Mouse (Mus musculus): Measurements from ENCODE around the gene Trap1. TPM values are rescaled to one million over a fixed set of nuclear protein-coding genes. Genes with fewer than 3 reads are reported as not detected.
"Not testable (repeated sequence)": the region's sequence is repeated elsewhere in the genome, so short reads cannot be mapped to it uniquely, and the experiment has no call there.

Trap1 gene
- 49.3 and 49.7 TPM in 2 replicates for polyA plus RNA-seq (2015; fragmentation: Nextera tagmentation; extraction: Ambion mirVana)

- Histone ChIP-seq H3K27ac (replicated peaks) (peak within 1 kb of the TSS; percentile 89), H3K27me3 (no peaks in the 10 kb centered on the region), H3K9ac (peak within 1 kb of the TSS; percentile 85), H3K9me3 (no peaks in the 10 kb centered on the region), H3K36me3 (peaks cover 12% of the 10 kb centered on the region), H3K4me2 (peak within 1 kb of the TSS; percentile 82), H3K4me3 (peak within 1 kb of the TSS; percentile 72), H3K4me1 (replicated peaks) (peaks cover 17% of the 10 kb centered on the region)
- peak; percentile 97 for ATAC-seq (ENCODE audit: low read depth)
- WGBS = under 1% methylated on average over 58 of the region's 58 CpGs
Measured at GRCm38 (mm10) chr16:4077384-4078061, at the start of gene Trap1. TSS of gene Trap1 (minus strand) at chr16:4077827.

DNA sequence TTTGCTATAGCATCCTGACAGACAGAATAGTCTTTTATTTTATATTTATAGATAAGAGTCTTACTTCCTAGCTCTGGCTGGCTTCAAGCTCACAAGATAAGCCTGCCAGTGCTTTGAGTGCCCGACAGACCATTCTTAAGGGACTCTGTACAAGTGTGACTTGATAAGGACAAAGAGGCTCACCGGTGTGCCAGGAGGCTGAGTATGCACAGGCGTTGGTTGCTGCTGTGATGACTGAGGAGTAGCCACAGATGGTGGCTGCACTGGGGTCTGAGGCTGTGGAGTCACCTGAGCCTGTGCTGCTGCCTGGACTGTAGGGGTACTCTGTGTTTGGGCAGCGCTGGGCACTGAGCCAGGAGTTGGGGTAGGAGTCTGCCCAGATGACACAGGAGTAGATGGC is 39.4 kb upstream of the Trap1 start:
- no peak for ATAC-seq (ENCODE audit: low read depth)
- Histone ChIP-seq H3K36me3 (peaks cover 90% of the 10 kb centered on the region), H3K4me1 (replicated peaks) (no peaks in the 10 kb centered on the region), H3K9me3 (no peaks in the 10 kb centered on the region), H3K9ac (no peak overlapping the region), H3K27ac (replicated peaks) (no peak overlapping the region), H3K4me3 (no peak overlapping the region), H3K4me2 (no peak overlapping the region), H3K27me3 (no peaks in the 10 kb centered on the region)
- 92% methylated on average over 4 of the region's 4 CpGs for WGBS

GRCm38 (mm10) chr16:4100374-4100773 is 22.7 kb upstream of the Trap1 start:
- Histone ChIP-seq H3K27ac (replicated peaks) (no peak overlapping the region), H3K4me3 (no peak overlapping the region), H3K27me3 (no peaks in the 10 kb centered on the region), H3K36me3 (peaks cover 57% of the 10 kb centered on the region), H3K4me1 (replicated peaks) (no peaks in the 10 kb centered on the region), H3K9ac (no peak overlapping the region), H3K9me3 (no peaks in the 10 kb centered on the region), H3K4me2 (no peak overlapping the region)
- ATAC-seq (ENCODE audit: low read depth) = no peak
- WGBS = 95% methylated on average over 2 of the region's 2 CpGs

- H3K4me2 ChIP-seq = no peak overlapping the region
- no peaks in the 10 kb centered on the region for H3K4me1 ChIP-seq (replicated peaks)
- no peaks in the 10 kb centered on the region for H3K9me3 ChIP-seq
- H3K9ac ChIP-seq = no peak overlapping the region
- WGBS = 97% methylated on average over 1 of the region's 1 CpGs
- no peak overlapping the region for H3K4me3 ChIP-seq
- H3K36me3 ChIP-seq = peaks cover 80% of the 10 kb centered on the region
- ATAC-seq (ENCODE audit: low read depth) = no peak
- H3K27ac ChIP-seq (replicated peaks) = no peak overlapping the region
- H3K27me3 ChIP-seq = no peaks in the 10 kb centered on the region
Measured at GRCm38 (mm10) chr16:4097521-4097920, 19.9 kb upstream of the Trap1 start.

DNA sequence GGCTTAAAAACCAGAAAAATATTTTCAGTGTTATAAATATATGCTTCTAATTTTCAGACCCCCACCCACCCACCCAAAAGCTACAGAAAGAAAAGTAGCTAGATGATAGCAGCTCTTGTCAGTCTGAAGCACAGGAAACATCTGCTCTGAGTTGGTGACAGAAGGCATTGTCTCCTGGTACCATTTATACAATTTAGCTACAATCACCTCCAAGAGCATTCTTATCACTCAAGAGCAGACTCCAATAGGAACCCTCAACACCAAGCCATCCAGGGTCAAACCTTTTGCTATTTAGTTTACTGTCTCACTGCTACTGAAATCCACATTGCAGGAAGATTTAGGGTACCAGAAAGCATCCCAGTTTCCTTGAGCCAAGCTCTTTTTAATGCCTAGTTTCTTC is 19.3 kb upstream of the Trap1 start:
- Histone ChIP-seq H3K27me3 (no peaks in the 10 kb centered on the region), H3K4me2 (no peak overlapping the region), H3K27ac (replicated peaks) (no peak overlapping the region), H3K9me3 (no peaks in the 10 kb centered on the region), H3K4me3 (no peak overlapping the region), H3K9ac (no peak overlapping the region), H3K4me1 (replicated peaks) (no peaks in the 10 kb centered on the region), H3K36me3 (peaks cover 84% of the 10 kb centered on the region)
- no peak for ATAC-seq (ENCODE audit: low read depth)

DNA sequence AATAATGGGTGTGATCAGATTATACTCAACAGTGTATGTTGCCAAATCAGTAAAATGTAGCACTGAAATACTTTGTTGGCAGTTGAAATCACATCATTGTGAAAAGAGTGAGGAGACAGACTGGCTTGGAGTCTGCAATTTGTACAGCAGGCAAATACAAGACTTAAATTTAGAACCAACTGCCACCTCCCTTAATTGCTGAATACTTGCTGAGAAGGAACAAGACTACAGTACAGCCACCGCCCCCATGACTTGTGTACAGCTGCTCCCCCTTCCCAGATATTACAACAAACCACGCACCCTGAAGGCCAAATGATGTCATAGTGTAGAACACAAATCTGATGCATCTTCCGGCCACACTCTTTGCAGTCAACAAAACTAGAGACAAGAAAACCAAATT is 18.5 kb upstream of the Trap1 start:
- H3K27me3 ChIP-seq = no peaks in the 10 kb centered on the region
- peaks cover 85% of the 10 kb centered on the region for H3K36me3 ChIP-seq
- H3K27ac ChIP-seq (replicated peaks) = no peak overlapping the region
- H3K9me3 ChIP-seq = no peaks in the 10 kb centered on the region
- no peak overlapping the region for H3K4me3 ChIP-seq
- ATAC-seq (ENCODE audit: low read depth) = no peak
- no peak overlapping the region for H3K9ac ChIP-seq
- H3K4me2 ChIP-seq = no peak overlapping the region
- no peaks in the 10 kb centered on the region for H3K4me1 ChIP-seq (replicated peaks)
- WGBS = 90% methylated on average over 3 of the region's 3 CpGs

- 93% methylated on average over 8 of the region's 8 CpGs for WGBS
- no peak overlapping the region for H3K9ac ChIP-seq
- no peaks in the 10 kb centered on the region for H3K9me3 ChIP-seq
- H3K4me2 ChIP-seq = no peak overlapping the region
- H3K4me3 ChIP-seq = no peak overlapping the region
- no peak overlapping the region for H3K27ac ChIP-seq (replicated peaks)
- no peaks in the 10 kb centered on the region for H3K27me3 ChIP-seq
- no peak for ATAC-seq (ENCODE audit: low read depth)
- H3K36me3 ChIP-seq = peaks cover 90% of the 10 kb centered on the region
- H3K4me1 ChIP-seq (replicated peaks) = no peaks in the 10 kb centered on the region
Measured at GRCm38 (mm10) chr16:4087214-4087913, 9.7 kb upstream of the Trap1 start.

- 95% methylated on average over 9 of the region's 9 CpGs for WGBS
- Histone ChIP-seq H3K27ac (replicated peaks) (no peak overlapping the region), H3K4me2 (no peak overlapping the region), H3K4me3 (no peak overlapping the region), H3K9me3 (no peaks in the 10 kb centered on the region), H3K36me3 (peaks cover 86% of the 10 kb centered on the region), H3K9ac (no peak overlapping the region), H3K4me1 (replicated peaks) (no peaks in the 10 kb centered on the region), H3K27me3 (no peaks in the 10 kb centered on the region)
- no peak; the same call in 1 of the 2 replicates for ATAC-seq (ENCODE audit: low read depth)
Measured at GRCm38 (mm10) chr16:4085851-4086387, 8.3 kb upstream of the Trap1 start.

DNA sequence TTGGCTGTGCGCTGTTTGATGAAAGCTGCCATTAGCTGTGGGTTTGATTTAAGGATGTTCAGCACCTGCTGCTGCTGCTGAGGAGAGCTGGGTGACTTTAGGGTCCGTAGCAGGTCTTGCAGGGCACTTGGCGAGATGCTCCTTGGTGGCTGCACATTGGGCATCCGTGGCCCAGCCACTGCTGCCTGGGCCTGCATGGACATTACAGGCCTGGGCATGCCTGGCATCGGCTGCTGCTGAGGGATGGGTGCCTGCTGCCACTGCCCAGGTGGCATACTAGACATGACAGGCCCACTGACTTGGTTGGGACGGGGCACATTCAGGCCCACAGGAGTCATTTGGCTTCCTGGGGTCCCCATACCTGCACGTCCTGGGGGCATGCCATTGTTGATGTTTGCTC is 7.4 kb upstream of the Trap1 start:
- peaks cover 77% of the 10 kb centered on the region for H3K36me3 ChIP-seq
- 94% methylated on average over 7 of the region's 7 CpGs for WGBS
- no peaks in the 10 kb centered on the region for H3K27me3 ChIP-seq
- H3K4me2 ChIP-seq = no peak overlapping the region
- H3K4me1 ChIP-seq (replicated peaks) = no peaks in the 10 kb centered on the region
- no peak overlapping the region for H3K27ac ChIP-seq (replicated peaks)
- no peak overlapping the region for H3K4me3 ChIP-seq
- H3K9ac ChIP-seq = no peak overlapping the region
- ATAC-seq (ENCODE audit: low read depth) = no peak
- no peaks in the 10 kb centered on the region for H3K9me3 ChIP-seq

DNA sequence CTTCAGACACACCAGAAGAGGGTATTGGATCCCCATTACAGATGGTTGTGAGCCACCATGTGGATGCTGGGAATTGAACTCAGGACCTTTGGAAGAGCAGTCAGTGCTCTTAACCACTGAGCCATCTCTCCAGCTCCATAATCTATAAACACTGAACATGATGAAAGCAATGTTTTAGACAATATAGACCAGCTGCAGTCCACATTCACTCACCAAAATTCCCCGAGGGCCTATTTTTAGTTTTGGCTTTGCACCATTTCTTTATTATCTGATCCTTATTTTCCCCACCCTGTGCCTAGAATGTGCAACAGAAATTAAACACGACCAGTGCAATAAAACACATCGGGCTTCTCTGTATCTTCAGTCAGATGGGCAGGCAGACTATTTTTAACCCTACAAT is 2.8 kb upstream of the Trap1 start:
- WGBS = 72% methylated on average over 3 of the region's 3 CpGs
- H3K36me3 ChIP-seq = peaks cover 31% of the 10 kb centered on the region
- H3K4me1 ChIP-seq (replicated peaks) = peaks cover 17% of the 10 kb centered on the region
- not testable (repeated sequence) for H3K9ac ChIP-seq; H3K9me3 ChIP-seq; H3K27ac ChIP-seq (replicated peaks); H3K27me3 ChIP-seq; H3K4me3 ChIP-seq; H3K4me2 ChIP-seq; ATAC-seq (ENCODE audit: low read depth)

GRCm38 (mm10) chr16:4079656-4080055 is 2.0 kb upstream of the Trap1 start:
- ATAC-seq (ENCODE audit: low read depth) = no peak

GRCm38 (mm10) chr16:4078302-4078701 is 675 bp upstream of the Trap1 start:
- Histone ChIP-seq H3K36me3 (peaks cover 15% of the 10 kb centered on the region), H3K4me3 (peak overlapping the region; percentile 72), H3K9ac (peak overlapping the region; percentile 85; the same call in 1 of the 2 replicates), H3K4me1 (replicated peaks) (peaks cover 17% of the 10 kb centered on the region), H3K4me2 (peak overlapping the region; percentile 82)
- WGBS = 77% methylated on average over 10 of the region's 10 CpGs
- not testable (repeated sequence) for H3K27ac ChIP-seq (replicated peaks); ATAC-seq (ENCODE audit: low read depth); H3K27me3 ChIP-seq; H3K9me3 ChIP-seq

More at GRCm38 (mm10) chr16:4079656-4080055, 2.0 kb upstream of the Trap1 start:
- Histone ChIP-seq H3K27me3 (no peaks in the 10 kb centered on the region), H3K36me3 (peaks cover 23% of the 10 kb centered on the region), H3K9me3 (no peaks in the 10 kb centered on the region), H3K4me2 (no peak overlapping the region), H3K4me3 (no peak overlapping the region), H3K9ac (no peak overlapping the region), H3K27ac (replicated peaks) (no peak overlapping the region), H3K4me1 (replicated peaks) (peaks cover 17% of the 10 kb centered on the region)
- WGBS = 80% methylated on average over 1 of the region's 1 CpGs
